Mouse (Mus musculus) limb, embryonic 13.5 days (tissue): ENCODE results near the gene Gm20390. TPM values are rescaled to one million over a fixed set of nuclear protein-coding genes. Genes with fewer than 3 reads are reported as not detected.

Experiments
- ATAC-seq: fragments of 200-750 bp; cut with Nextera tagmentation; 2 replicates; pipeline ENCODE4 v1.8.0; 2017; ENCODE audit warnings: low read depth, moderate number of reproducible peaks, moderate TSS enrichment; ENCODE audit not compliant: low FRiP score
- H3K27ac ChIP-seq: fragments of 300-500 bp; sonication (generic); 2 replicates; pipeline ENCODE4 v1.5.1; 2015; ENCODE audit warnings: inconsistent platforms, mild to moderate bottlenecking, moderate library complexity
- H3K27me3 ChIP-seq: fragments of 300-500 bp; sonication (generic); 2 replicates; pipeline ENCODE4 v1.6.1; 2015; ENCODE audit warnings: mild to moderate bottlenecking, inconsistent platforms
- H3K36me3 ChIP-seq: fragments of 300-500 bp; sonication (generic); 2 replicates; pipeline ENCODE4 v1.6.1; 2015; ENCODE audit warnings: inconsistent platforms, mild to moderate bottlenecking, moderate library complexity
- H3K4me1 ChIP-seq: fragments of 300-500 bp; sonication (generic); 2 replicates; pipeline ENCODE4 v1.6.1; 2015; ENCODE audit warnings: inconsistent platforms
- H3K4me2 ChIP-seq: fragments of 300-500 bp; sonication (generic); replicated peaks from 2 replicates; pipeline ENCODE4 v1.6.1; 2015; ENCODE audit warnings: inconsistent platforms, mild to moderate bottlenecking, moderate library complexity
- H3K4me3 ChIP-seq: fragments of 300-500 bp; sonication (generic); 2 replicates; pipeline ENCODE4 v1.5.1; 2015; ENCODE audit warnings: moderate library complexity, mild to moderate bottlenecking, inconsistent platforms
- H3K9ac ChIP-seq: fragments of 300-500 bp; sonication (generic); 2 replicates; pipeline ENCODE4 v1.6.1; 2015; ENCODE audit warnings: mild to moderate bottlenecking, inconsistent platforms
- H3K9me3 ChIP-seq: fragments of 300-500 bp; sonication (generic); 2 replicates; pipeline ENCODE4 v1.6.1; 2016; ENCODE audit warnings: inconsistent platforms
- WGBS: fragments of 180-500 bp; shearing (Covaris S2); methylation state at CpG from one replicate; pipeline ENCODE4 v1.1.7; 2015; 5-methylcytosine and 5-hydroxymethylcytosine counted together
- polyA plus RNA-seq: library from polyadenylated mRNA; unstranded; fragments of >200 nt; fragmentation: Nextera tagmentation; extraction: Ambion mirVana; gene quantifications from 2 replicates; pipeline ENCODE4 v1.2.1, GENCODE M21; 2015

Gene Gm20390
- polyA plus RNA-seq, 1 experiment from 2014 or later, result 400 TPM

- Histone ChIP-seq H3K9me3 (no peaks in the 10 kb centered on the region), H3K4me3 (no peak overlapping the region), H3K36me3 (peaks cover 70% of the 10 kb centered on the region), H3K4me1 (no peaks in the 10 kb centered on the region), H3K27ac (no peak overlapping the region), H3K4me2 (no peak overlapping the region), H3K27me3 (no peaks in the 10 kb centered on the region), H3K9ac (no peak overlapping the region)
- no peak for ATAC-seq
- WGBS, result 83% methylated on average over 3 of the region's 3 CpGs
Measured at GRCm38 (mm10) chr11:93911603-93912002, 56.5 kb downstream of the Gm20390 start.

GRCm38 (mm10) chr11:93908829-93909228, 59.3 kb downstream of the Gm20390 start:
- no peak overlapping the region for H3K27ac ChIP-seq
- WGBS, result 90% methylated on average over 9 of the region's 9 CpGs
- no peak overlapping the region for H3K4me2 ChIP-seq
- no peak overlapping the region for H3K4me3 ChIP-seq
- no peak overlapping the region for H3K9ac ChIP-seq
- no peaks in the 10 kb centered on the region for H3K9me3 ChIP-seq
- peaks cover 70% of the 10 kb centered on the region for H3K36me3 ChIP-seq
- H3K4me1 ChIP-seq, result no peaks in the 10 kb centered on the region
- ATAC-seq, result no peak
- H3K27me3 ChIP-seq, result no peaks in the 10 kb centered on the region

- Histone ChIP-seq H3K4me1 (no peaks in the 10 kb centered on the region), H3K9ac (no peak overlapping the region), H3K27me3 (no peaks in the 10 kb centered on the region), H3K4me2 (no peak overlapping the region), H3K27ac (no peak overlapping the region), H3K4me3 (no peak overlapping the region), H3K9me3 (no peaks in the 10 kb centered on the region), H3K36me3 (peaks cover 65% of the 10 kb centered on the region)
- ATAC-seq, result no peak
- 87% methylated on average over 3 of the region's 3 CpGs for WGBS
Measured at GRCm38 (mm10) chr11:93907839-93908238, 60.3 kb downstream of the Gm20390 start.

- no peaks in the 10 kb centered on the region for H3K9me3 ChIP-seq
- no peak overlapping the region for H3K27ac ChIP-seq
- H3K36me3 ChIP-seq, result peaks cover 65% of the 10 kb centered on the region
- H3K4me2 ChIP-seq, result no peak overlapping the region
- H3K4me3 ChIP-seq, result no peak overlapping the region
- ATAC-seq, result no peak
- H3K27me3 ChIP-seq, result no peaks in the 10 kb centered on the region
- H3K4me1 ChIP-seq, result no peaks in the 10 kb centered on the region
- no peak overlapping the region for H3K9ac ChIP-seq
- WGBS, result 90% methylated on average over 4 of the region's 4 CpGs
Measured at GRCm38 (mm10) chr11:93906834-93907233, 61.3 kb downstream of the Gm20390 start.

Other genes starting within 250 kb of the Gm20390 start
- gene Utp18, start 82.5 kb downstream of the Gm20390 start, polyA plus RNA-seq, result 28.6 and 28.8 TPM in 2 replicates
- gene Mbtd1, start 82.4 kb downstream of the Gm20390 start, polyA plus RNA-seq, result 40.3 and 43.4 TPM in 2 replicates
- 289 and 307 TPM in 2 replicates for gene Nme2, start 12.0 kb downstream of the Gm20390 start, polyA plus RNA-seq
- gene Nme1, start 228 bp upstream of the Gm20390 start, polyA plus RNA-seq, result 141 and 162 TPM in 2 replicates
- 42.6 and 44.1 TPM in 2 replicates for gene Spag9, start 27.8 kb upstream of the Gm20390 start, polyA plus RNA-seq
- 30.0 and 33.9 TPM in 2 replicates for gene Tob1, start 243.2 kb upstream of the Gm20390 start, polyA plus RNA-seq